Mouse (Mus musculus): Measurements from ENCODE around the gene Pcdh9. TPM values are rescaled to one million over a fixed set of nuclear protein-coding genes. Genes with fewer than 3 reads are reported as not detected.

Gene Pcdh9
- polyA plus RNA-seq, 1 experiment from 2014 or later, result 25.3 TPM

GRCm38 (mm10) chr14:93374181-93374580, 516.3 kb downstream of the Pcdh9 start:
- WGBS, result 83% methylated on average over 4 of the region's 4 CpGs
- no peak for ATAC-seq (ENCODE audit: insufficient number of reproducible peaks, insufficient read depth, low FRiP score, low read depth)
- no peaks in the 10 kb centered on the region for H3K9me3 ChIP-seq (ENCODE audit: control insufficient read depth, low read depth, low read length)
- no peaks in the 10 kb centered on the region for H3K4me1 ChIP-seq (ENCODE audit: control insufficient read depth, insufficient read depth, low read length)
- H3K4me2 ChIP-seq (replicated peaks; ENCODE audit: low read depth, low read length), result no peak overlapping the region
- no peak overlapping the region for H3K9ac ChIP-seq (replicated peaks; ENCODE audit: low read depth, low read length)
- H3K4me3 ChIP-seq (ENCODE audit: low read depth, low read length), result no peak overlapping the region
- H3K27ac ChIP-seq (ENCODE audit: low read length), result no peak overlapping the region
- H3K36me3 ChIP-seq (ENCODE audit: control insufficient read depth, insufficient read depth, low read length), result no peaks in the 10 kb centered on the region
- no peaks in the 10 kb centered on the region for H3K27me3 ChIP-seq (ENCODE audit: control insufficient read depth, insufficient read depth, low read length)

GRCm38 (mm10) chr14:93354150-93354549, 536.3 kb downstream of the Pcdh9 start:
- Histone ChIP-seq H3K36me3 (ENCODE audit: control insufficient read depth, insufficient read depth, low read length) (no peaks in the 10 kb centered on the region), H3K9ac (replicated peaks; ENCODE audit: low read depth, low read length) (no peak overlapping the region), H3K9me3 (ENCODE audit: control insufficient read depth, low read depth, low read length) (no peaks in the 10 kb centered on the region), H3K27ac (ENCODE audit: low read length) (no peak overlapping the region), H3K4me1 (ENCODE audit: control insufficient read depth, insufficient read depth, low read length) (no peaks in the 10 kb centered on the region), H3K27me3 (ENCODE audit: control insufficient read depth, insufficient read depth, low read length) (no peaks in the 10 kb centered on the region), H3K4me2 (replicated peaks; ENCODE audit: low read depth, low read length) (no peak overlapping the region), H3K4me3 (ENCODE audit: low read depth, low read length) (no peak overlapping the region)
- no peak for ATAC-seq (ENCODE audit: insufficient number of reproducible peaks, insufficient read depth, low FRiP score, low read depth)
- WGBS, result 95% methylated on average over 3 of the region's 3 CpGs

GRCm38 (mm10) chr14:93350906-93351305, 539.6 kb downstream of the Pcdh9 start:
- ATAC-seq (ENCODE audit: insufficient number of reproducible peaks, insufficient read depth, low FRiP score, low read depth), result no peak
- Histone ChIP-seq H3K4me3 (ENCODE audit: low read depth, low read length) (no peak overlapping the region), H3K4me1 (ENCODE audit: control insufficient read depth, insufficient read depth, low read length) (no peaks in the 10 kb centered on the region), H3K4me2 (replicated peaks; ENCODE audit: low read depth, low read length) (no peak overlapping the region), H3K36me3 (ENCODE audit: control insufficient read depth, insufficient read depth, low read length) (no peaks in the 10 kb centered on the region), H3K27ac (ENCODE audit: low read length) (no peak overlapping the region), H3K9ac (replicated peaks; ENCODE audit: low read depth, low read length) (no peak overlapping the region), H3K9me3 (ENCODE audit: control insufficient read depth, low read depth, low read length) (no peaks in the 10 kb centered on the region), H3K27me3 (ENCODE audit: control insufficient read depth, insufficient read depth, low read length) (no peaks in the 10 kb centered on the region)
- 69% methylated on average over 6 of the region's 6 CpGs for WGBS

GRCm38 (mm10) chr14:93349166-93349565, 541.3 kb downstream of the Pcdh9 start:
- no peak for ATAC-seq (ENCODE audit: insufficient number of reproducible peaks, insufficient read depth, low FRiP score, low read depth)
- no peaks in the 10 kb centered on the region for H3K9me3 ChIP-seq (ENCODE audit: control insufficient read depth, low read depth, low read length)
- no peaks in the 10 kb centered on the region for H3K4me1 ChIP-seq (ENCODE audit: control insufficient read depth, insufficient read depth, low read length)
- 77% methylated on average over 7 of the region's 7 CpGs for WGBS
- no peaks in the 10 kb centered on the region for H3K27me3 ChIP-seq (ENCODE audit: control insufficient read depth, insufficient read depth, low read length)
- no peak overlapping the region for H3K4me3 ChIP-seq (ENCODE audit: low read depth, low read length)
- H3K27ac ChIP-seq (ENCODE audit: low read length), result no peak overlapping the region
- no peak overlapping the region for H3K9ac ChIP-seq (replicated peaks; ENCODE audit: low read depth, low read length)
- no peaks in the 10 kb centered on the region for H3K36me3 ChIP-seq (ENCODE audit: control insufficient read depth, insufficient read depth, low read length)
- H3K4me2 ChIP-seq (replicated peaks; ENCODE audit: low read depth, low read length), result no peak overlapping the region

GRCm38 (mm10) chr14:93347031-93347430, 543.4 kb downstream of the Pcdh9 start:
- H3K27ac ChIP-seq (ENCODE audit: low read length), result no peak overlapping the region
- ATAC-seq (ENCODE audit: insufficient number of reproducible peaks, insufficient read depth, low FRiP score, low read depth), result no peak
- no peaks in the 10 kb centered on the region for H3K9me3 ChIP-seq (ENCODE audit: control insufficient read depth, low read depth, low read length)
- WGBS, result 38% methylated on average over 2 of the region's 2 CpGs
- no peak overlapping the region for H3K9ac ChIP-seq (replicated peaks; ENCODE audit: low read depth, low read length)
- no peak overlapping the region for H3K4me3 ChIP-seq (ENCODE audit: low read depth, low read length)
- H3K36me3 ChIP-seq (ENCODE audit: control insufficient read depth, insufficient read depth, low read length), result no peaks in the 10 kb centered on the region
- no peaks in the 10 kb centered on the region for H3K4me1 ChIP-seq (ENCODE audit: control insufficient read depth, insufficient read depth, low read length)
- H3K27me3 ChIP-seq (ENCODE audit: control insufficient read depth, insufficient read depth, low read length), result no peaks in the 10 kb centered on the region
- no peak overlapping the region for H3K4me2 ChIP-seq (replicated peaks; ENCODE audit: low read depth, low read length)

- WGBS, result 67% methylated on average over 3 of the region's 3 CpGs
These were observed 547.7 kb downstream of the Pcdh9 start for GRCm38 (mm10) chr14:93342781-93343180.

GRCm38 (mm10) chr14:93341390-93341789, 549.1 kb downstream of the Pcdh9 start:
- H3K4me3 ChIP-seq (ENCODE audit: low read depth, low read length), result no peak overlapping the region
- 60% methylated on average over 5 of the region's 5 CpGs for WGBS
- H3K4me1 ChIP-seq (ENCODE audit: control insufficient read depth, insufficient read depth, low read length), result no peaks in the 10 kb centered on the region
- no peak overlapping the region for H3K4me2 ChIP-seq (replicated peaks; ENCODE audit: low read depth, low read length)
- H3K9me3 ChIP-seq (ENCODE audit: control insufficient read depth, low read depth, low read length), result no peaks in the 10 kb centered on the region
- H3K9ac ChIP-seq (replicated peaks; ENCODE audit: low read depth, low read length), result no peak overlapping the region
- ATAC-seq (ENCODE audit: insufficient number of reproducible peaks, insufficient read depth, low FRiP score, low read depth), result no peak
- no peaks in the 10 kb centered on the region for H3K36me3 ChIP-seq (ENCODE audit: control insufficient read depth, insufficient read depth, low read length)
- H3K27me3 ChIP-seq (ENCODE audit: control insufficient read depth, insufficient read depth, low read length), result no peaks in the 10 kb centered on the region
- no peak overlapping the region for H3K27ac ChIP-seq (ENCODE audit: low read length)

More at GRCm38 (mm10) chr14:93342781-93343180, 547.7 kb downstream of the Pcdh9 start:
- Histone ChIP-seq H3K9me3 (ENCODE audit: control insufficient read depth, low read depth, low read length) (no peaks in the 10 kb centered on the region), H3K27ac (ENCODE audit: low read length) (no peak overlapping the region), H3K36me3 (ENCODE audit: control insufficient read depth, insufficient read depth, low read length) (no peaks in the 10 kb centered on the region), H3K27me3 (ENCODE audit: control insufficient read depth, insufficient read depth, low read length) (no peaks in the 10 kb centered on the region), H3K9ac (replicated peaks; ENCODE audit: low read depth, low read length) (no peak overlapping the region), H3K4me2 (replicated peaks; ENCODE audit: low read depth, low read length) (no peak overlapping the region), H3K4me1 (ENCODE audit: control insufficient read depth, insufficient read depth, low read length) (no peaks in the 10 kb centered on the region), H3K4me3 (ENCODE audit: low read depth, low read length) (no peak overlapping the region)
- no peak for ATAC-seq (ENCODE audit: insufficient number of reproducible peaks, insufficient read depth, low FRiP score, low read depth)

GRCm38 (mm10) chr14:93329247-93329646, 561.2 kb downstream of the Pcdh9 start:
- Histone ChIP-seq H3K9me3 (ENCODE audit: control insufficient read depth, low read depth, low read length) (no peaks in the 10 kb centered on the region), H3K36me3 (ENCODE audit: control insufficient read depth, insufficient read depth, low read length) (no peaks in the 10 kb centered on the region), H3K4me3 (ENCODE audit: low read depth, low read length) (no peak overlapping the region), H3K4me1 (ENCODE audit: control insufficient read depth, insufficient read depth, low read length) (no peaks in the 10 kb centered on the region), H3K4me2 (replicated peaks; ENCODE audit: low read depth, low read length) (no peak overlapping the region), H3K27me3 (ENCODE audit: control insufficient read depth, insufficient read depth, low read length) (no peaks in the 10 kb centered on the region), H3K27ac (ENCODE audit: low read length) (no peak overlapping the region), H3K9ac (replicated peaks; ENCODE audit: low read depth, low read length) (no peak overlapping the region)
- no peak for ATAC-seq (ENCODE audit: insufficient number of reproducible peaks, insufficient read depth, low FRiP score, low read depth)

GRCm38 (mm10) chr14:93317393-93317792, 573.1 kb downstream of the Pcdh9 start:
- H3K4me2 ChIP-seq (replicated peaks; ENCODE audit: low read depth, low read length), result no peak overlapping the region
- no peaks in the 10 kb centered on the region for H3K4me1 ChIP-seq (ENCODE audit: control insufficient read depth, insufficient read depth, low read length)
- H3K4me3 ChIP-seq (ENCODE audit: low read depth, low read length), result no peak overlapping the region
- H3K9me3 ChIP-seq (ENCODE audit: control insufficient read depth, low read depth, low read length), result no peaks in the 10 kb centered on the region
- no peak overlapping the region for H3K27ac ChIP-seq (ENCODE audit: low read length)
- ATAC-seq (ENCODE audit: insufficient number of reproducible peaks, insufficient read depth, low FRiP score, low read depth), result no peak
- no peaks in the 10 kb centered on the region for H3K36me3 ChIP-seq (ENCODE audit: control insufficient read depth, insufficient read depth, low read length)
- H3K27me3 ChIP-seq (ENCODE audit: control insufficient read depth, insufficient read depth, low read length), result no peaks in the 10 kb centered on the region
- no peak overlapping the region for H3K9ac ChIP-seq (replicated peaks; ENCODE audit: low read depth, low read length)
